Mouse (Mus musculus) left cerebral cortex, postnatal 25 days (tissue): Measurements from ENCODE around the gene Cyfip1. TPM values are rescaled to one million over a fixed set of nuclear protein-coding genes. Genes with fewer than 3 reads are reported as not detected.

Experiments used
- DNase-seq, 2 experiments: peaks; one replicate each; pipeline ENCODE4 v3.0.0; 2022; ENCODE audit warnings: low spot score in 2 of 2, mixed read lengths in 1 of 2
- intact Hi-C: fragments of 180-260 bp; cut with DNase I; formaldehyde crosslinking; loops from one replicate; pipeline ENCODE4 v1.15.1; 2025
- total RNA-seq, 2 experiments: library from RNA; stranded (reverse); gene quantifications; 2 replicates each; pipeline ENCODE4 v1.2.3; 2021

Gene Cyfip1
- total RNA-seq, 2 experiments from 2014 or later, result 66.7 to 73.1 TPM

DNA sequence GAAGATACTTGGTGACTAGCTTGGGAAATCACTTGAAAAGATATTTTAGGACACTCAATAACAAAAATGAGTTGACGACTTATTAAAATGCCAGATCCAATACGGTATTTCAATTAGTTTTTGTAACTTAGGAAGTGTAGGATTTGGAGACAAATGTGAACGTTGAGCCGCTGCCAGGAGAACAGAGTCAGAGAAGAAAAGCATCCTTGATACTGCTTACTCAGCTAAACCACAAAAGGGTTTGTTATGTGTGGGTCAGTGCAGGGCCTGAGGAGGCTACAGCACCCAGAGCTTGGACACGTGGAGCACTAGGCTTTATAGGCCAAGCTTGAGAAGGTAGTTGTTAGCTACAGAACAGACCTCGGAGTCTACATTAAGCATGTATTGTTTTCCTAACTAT is 18.4 kb downstream of the Cyfip1 start:
- DNase-seq, result peak in 1 of 2 experiments; percentile 42
- intact Hi-C loops, result no loop called here

- intact Hi-C loops, result no loop called here
These were observed 19.6 kb downstream of the Cyfip1 start for GRCm38 (mm10) chr7:55861175-55861574.

DNA sequence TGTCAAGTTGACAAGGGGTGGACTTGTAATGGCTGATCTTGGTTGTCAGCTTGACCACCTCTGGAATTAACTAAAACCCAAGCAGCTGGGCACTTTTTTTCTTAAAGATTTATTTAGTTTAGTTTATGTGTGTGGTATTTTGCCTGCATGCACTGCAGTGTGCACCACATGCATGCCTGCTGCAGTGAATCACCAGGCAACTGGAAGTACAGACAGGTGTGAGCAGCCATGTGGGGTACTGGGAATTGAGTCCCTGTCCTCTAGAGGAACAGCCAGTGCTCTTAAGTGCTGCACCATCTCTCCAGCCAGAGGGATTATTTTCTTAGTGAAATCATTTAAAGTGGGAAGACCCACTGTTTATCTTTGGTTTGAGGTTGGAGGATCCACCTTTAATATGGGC is 23.5 kb downstream of the Cyfip1 start:
- intact Hi-C loops, result no loop called here
- no peak for DNase-seq

More at GRCm38 (mm10) chr7:55861175-55861574, 19.6 kb downstream of the Cyfip1 start:
- no peak for DNase-seq

DNA sequence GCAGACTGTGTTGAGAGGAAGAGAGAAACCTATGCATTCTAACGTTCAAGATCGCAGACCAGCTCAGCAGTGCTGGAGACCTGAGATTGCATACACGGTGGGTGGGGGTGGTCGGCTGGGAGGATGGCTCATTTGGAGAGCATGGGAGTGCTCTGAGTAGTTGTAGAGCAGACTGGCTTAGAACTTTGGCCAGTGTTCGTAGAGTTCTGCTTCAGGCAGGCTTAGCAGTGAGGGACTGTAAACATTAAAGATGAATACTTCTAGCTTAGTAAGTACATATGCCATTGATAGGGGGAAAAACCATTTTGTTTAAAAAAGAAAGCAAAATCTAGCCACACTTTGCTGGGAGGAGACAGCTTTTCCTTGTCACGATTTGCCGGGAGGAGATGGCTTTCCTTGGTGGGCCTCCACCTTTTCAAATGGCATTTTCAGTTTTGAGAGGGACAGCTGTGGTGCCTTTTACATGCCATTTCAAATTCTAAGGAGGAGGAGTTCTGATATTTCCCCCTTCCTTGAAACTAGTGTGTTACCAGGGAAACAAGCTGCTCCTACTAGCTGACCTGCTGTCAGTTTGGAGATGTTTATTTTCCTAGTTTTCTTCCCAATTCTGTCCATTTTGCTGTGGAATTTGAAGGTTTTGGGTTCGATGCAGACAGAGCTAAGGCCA is 24.3 kb downstream of the Cyfip1 start:
- no peak for DNase-seq
- intact Hi-C loops, result no loop called here

DNA sequence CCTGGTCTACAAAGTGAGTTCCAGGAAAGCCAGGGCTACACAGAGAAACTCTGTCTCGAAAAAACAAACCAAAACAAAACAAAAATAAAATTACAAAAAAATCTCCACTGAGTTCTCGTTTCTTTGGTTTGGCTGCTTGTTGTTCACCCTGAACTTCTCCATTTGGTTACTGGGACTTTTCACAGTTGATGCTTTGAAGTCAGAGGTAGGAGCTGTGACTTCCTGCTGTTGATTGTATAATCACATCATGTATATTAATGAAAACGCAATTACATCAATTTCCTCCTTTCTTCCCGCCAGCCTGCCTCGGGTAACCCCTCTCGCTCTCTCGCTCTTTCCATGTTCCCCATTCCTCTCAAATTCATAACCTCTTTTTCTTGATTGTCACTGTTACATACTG is 26.7 kb downstream of the Cyfip1 start:
- DNase-seq, result no peak
- intact Hi-C loops, result no loop called here

DNA sequence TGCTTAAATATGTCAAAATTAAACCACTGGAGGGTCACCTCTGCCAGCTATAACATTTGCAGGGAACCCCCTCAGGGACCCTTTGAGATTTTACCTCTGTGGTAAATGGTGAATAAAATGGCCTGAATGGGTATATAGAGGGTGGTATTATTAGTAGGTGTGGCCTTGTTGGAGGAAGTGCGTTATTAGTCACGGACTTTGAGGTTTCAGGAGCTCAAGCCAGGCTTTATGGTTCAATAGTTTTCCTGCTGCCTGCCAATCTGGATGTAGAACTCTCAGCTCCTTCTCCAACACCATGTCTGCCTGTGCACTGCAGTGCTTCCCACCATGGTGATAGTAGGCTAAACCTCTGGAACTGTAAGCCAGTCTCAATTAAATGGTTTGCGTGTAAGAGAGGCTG is 27.7 kb downstream of the Cyfip1 start:
- intact Hi-C loops, result no loop called here
- DNase-seq, result no peak

DNA sequence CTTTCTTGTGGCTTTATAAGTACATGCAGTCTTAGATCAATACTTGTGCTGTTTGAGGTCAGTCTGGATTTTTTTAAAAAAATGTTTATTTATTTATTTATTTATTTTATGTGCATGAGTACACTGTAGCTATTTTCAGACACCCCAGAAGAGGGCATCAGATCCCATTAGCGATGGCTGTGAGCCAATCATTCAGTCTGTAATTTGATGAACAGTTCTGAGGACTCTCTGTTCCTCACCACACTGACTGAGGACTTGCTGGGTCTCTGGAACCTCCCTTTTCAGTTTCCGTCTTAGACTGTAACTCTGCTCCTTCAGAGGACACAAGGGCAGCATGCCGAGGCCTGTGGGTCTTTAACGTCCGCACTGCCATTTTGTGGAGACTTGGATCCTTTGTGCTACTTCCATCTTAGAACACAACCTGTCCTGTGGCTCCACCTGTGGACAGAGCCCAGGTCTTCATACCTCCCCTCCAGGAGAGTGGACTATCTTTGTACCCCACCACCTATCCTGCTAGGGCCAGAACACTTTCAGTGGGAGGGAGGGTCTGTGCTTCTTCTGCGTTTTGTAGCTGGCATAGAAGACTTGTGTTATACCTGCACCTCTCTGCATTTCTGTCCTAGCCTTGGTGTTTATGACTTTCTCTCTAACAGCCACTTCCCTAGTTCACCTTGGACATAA is 28.9 kb downstream of the Cyfip1 start:
- intact Hi-C loops, result no loop called here
- no peak for DNase-seq

DNA sequence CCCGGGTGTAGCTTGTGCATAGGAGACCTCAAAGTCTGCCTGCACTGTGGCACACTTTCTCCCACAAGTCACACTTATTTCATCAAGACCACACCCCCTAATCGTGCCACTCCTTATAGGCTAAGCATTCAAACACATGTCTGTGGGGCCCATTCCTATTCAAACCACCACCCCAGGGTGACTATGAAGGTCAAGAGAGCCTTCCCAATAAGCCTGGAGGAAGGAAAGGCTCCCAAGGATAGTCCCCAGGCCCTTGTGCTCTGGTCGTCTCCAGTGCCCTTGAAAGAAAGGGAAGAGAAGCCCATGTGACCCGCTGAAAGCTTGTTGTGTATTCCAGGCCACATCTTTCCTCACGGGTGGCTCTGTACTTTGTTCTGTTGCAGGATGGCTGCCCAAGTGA is 29.9 kb downstream of the Cyfip1 start:
- intact Hi-C loops, result no loop called here

GRCm38 (mm10) chr7:55874703-55875102 is 33.2 kb downstream of the Cyfip1 start:
- intact Hi-C loops, result no loop called here
- no peak for DNase-seq

More for the DNA sequence above, 29.9 kb downstream of the Cyfip1 start:
- no peak for DNase-seq

DNA sequence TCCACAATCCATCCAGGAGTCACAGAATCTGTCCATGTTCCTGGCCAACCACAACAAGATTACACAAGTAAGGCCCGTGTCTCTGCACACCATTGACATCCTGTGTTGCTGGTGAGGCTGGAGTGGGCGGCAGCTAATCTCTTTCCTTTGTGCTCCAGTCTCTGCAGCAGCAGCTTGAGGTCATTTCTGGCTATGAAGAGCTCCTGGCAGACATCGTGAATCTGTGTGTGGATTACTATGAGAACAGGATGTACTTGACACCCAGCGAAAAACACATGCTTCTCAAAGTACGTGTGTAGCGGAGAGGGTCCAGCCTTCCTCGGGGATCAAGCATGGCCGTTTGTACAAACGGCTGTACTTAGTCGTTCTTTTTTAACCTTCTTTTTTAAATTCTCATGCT is 36.2 kb downstream of the Cyfip1 start:
- no peak for DNase-seq
- intact Hi-C loops, result no loop called here

GRCm38 (mm10) chr7:55880882-55881281 is 39.3 kb downstream of the Cyfip1 start:
- no peak for DNase-seq

GRCm38 (mm10) chr7:55888603-55889002 is 47.1 kb downstream of the Cyfip1 start:
- no peak for DNase-seq
- intact Hi-C loops, result no loop called here

More at GRCm38 (mm10) chr7:55880882-55881281, 39.3 kb downstream of the Cyfip1 start:
- intact Hi-C loops, result no loop called here

DNA sequence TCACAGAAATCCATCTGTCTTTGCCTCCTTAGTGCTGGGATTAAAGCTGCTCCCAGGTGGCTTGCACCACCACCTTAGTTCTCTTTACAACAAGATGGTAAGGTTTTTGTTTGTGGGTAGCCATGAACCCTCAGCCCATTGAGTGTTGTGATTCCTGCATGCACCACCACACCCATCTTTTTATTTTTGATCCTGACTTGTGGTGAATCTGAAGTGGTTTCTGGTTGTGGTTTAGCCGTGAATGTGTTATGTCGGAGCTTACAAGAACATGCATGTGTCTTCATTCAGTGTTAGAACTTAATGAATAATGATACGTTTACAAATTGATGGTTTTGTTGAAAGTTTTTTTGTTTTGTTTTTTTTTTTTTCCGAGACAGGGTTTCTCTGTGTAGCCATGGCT is 48.5 kb downstream of the Cyfip1 start:
- DNase-seq, result no peak
- intact Hi-C loops, result no loop called here

DNA sequence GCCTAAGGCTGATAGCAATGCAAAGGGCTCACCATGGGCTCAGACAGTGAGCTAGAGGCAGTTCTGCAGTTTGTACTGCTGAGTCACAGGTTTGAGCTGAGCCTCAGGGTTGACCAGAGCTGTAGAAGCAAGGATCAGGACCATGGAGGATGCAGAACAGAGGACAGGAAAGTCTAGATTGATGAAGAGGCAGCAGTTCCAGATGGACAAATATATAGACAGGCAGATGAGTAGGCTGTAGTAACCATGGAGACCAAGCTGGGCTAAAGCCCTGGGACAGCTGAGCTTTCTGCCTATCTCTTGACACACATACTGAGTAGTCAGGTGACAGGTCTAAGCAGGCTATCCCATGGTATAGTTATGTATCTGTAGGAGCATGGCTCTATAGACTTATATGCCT is 49.2 kb downstream of the Cyfip1 start:
- DNase-seq, result peak; percentile 36 to 70
- intact Hi-C loops, result no loop called here

DNA sequence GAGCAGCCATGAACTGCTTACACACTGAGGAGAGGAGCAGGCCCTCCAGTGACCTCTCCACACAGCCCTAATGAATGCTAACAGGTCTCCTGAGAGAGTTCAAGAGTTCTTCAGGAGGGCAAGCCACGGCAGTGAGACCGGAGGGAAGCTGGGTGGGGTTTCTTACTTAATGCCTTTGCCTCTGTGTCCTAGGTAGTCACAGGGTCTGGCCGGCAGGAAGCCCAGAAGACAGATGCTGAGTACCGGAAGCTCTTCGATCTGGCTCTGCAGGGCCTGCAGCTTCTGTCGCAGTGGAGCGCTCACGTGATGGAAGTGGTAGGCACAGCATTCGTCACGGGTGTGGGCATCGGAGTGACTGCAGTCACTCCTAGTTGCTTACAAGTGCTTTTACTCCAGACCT is 50.3 kb downstream of the Cyfip1 start:
- peak in 1 of 2 experiments; percentile 62 for DNase-seq
- intact Hi-C loops, result no loop called here

- DNase-seq, result no peak
- intact Hi-C loops, result no loop called here
These were observed 62.2 kb downstream of the Cyfip1 start for GRCm38 (mm10) chr7:55903766-55904165.

DNA sequence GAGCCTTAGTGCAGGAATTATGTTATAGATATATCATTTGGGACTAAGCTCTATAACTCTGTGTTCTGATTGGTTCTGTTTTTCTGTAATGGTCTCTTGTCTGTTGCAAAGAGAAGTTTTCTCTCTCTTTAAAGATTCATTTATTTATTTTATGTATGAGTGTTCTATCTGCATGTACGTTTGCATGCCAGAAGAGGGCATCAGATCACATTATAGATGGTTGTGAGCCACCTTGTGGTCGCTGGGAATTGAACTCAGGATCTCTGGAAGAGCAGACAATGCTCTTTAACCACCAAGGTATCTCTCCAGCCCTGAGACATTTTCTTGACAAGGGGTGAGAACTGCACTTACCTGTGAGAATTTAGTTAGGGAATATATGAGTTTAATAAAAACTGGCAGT is 63.9 kb downstream of the Cyfip1 start:
- DNase-seq, result no peak
- intact Hi-C loops, result no loop called here

DNA sequence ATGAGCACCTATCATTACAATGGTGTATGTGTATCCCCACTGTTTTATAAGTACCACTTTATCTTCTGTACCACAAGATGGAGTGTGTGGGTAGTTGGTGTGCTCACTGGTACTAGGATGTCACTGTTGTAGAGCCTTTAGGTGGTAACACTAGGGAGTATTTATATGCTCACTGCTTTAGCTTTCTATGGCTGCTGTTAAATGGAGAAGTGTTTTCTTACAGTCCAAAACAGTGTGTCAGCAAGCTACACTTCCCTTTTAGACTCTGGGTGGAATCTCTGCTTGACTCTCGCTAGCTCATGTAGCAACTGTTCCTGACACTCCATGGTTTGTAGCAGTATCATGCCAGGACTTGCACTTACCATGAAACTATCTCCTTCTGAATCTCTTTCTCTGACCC is 68.0 kb downstream of the Cyfip1 start:
- intact Hi-C loops, result no loop called here

GRCm38 (mm10) chr7:55910356-55910755 is 68.8 kb downstream of the Cyfip1 start:
- no peak for DNase-seq
- intact Hi-C loops, result no loop called here

More for the DNA sequence above, 68.0 kb downstream of the Cyfip1 start:
- no peak for DNase-seq

DNA sequence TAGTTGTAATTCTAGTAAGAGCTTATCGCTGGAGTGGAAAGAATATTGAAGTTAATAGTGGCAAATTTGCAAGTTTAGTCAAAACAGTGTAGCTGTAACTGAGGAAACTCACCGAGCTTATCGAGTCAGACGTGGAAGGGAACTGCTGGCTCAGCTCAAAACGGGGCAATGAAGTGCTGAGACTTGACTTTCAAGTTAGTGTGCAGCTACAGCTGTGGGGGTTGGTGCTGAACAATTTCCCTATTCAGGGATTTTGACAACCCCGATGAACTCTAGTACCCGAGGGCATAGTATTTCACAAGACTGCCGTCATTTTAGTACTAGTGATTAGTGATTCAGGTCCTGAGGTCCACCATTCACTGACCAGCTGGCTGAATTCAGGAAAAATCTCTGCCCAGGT is 69.8 kb downstream of the Cyfip1 start:
- DNase-seq, result peak in 1 of 2 experiments; percentile 50
- intact Hi-C loops, result no loop called here

- DNase-seq, result no peak
- intact Hi-C loops, result no loop called here
These were observed 70.6 kb downstream of the Cyfip1 start for GRCm38 (mm10) chr7:55912118-55912517.
